Mouse (Mus musculus): ENCODE results near the gene Litaf. TPM values are rescaled to one million over a fixed set of nuclear protein-coding genes. Genes with fewer than 3 reads are reported as not detected.

Litaf gene
- total and polyA plus RNA-seq, 3 experiments: 25.7 to 50.1 TPM; not detected in 1

DNA sequence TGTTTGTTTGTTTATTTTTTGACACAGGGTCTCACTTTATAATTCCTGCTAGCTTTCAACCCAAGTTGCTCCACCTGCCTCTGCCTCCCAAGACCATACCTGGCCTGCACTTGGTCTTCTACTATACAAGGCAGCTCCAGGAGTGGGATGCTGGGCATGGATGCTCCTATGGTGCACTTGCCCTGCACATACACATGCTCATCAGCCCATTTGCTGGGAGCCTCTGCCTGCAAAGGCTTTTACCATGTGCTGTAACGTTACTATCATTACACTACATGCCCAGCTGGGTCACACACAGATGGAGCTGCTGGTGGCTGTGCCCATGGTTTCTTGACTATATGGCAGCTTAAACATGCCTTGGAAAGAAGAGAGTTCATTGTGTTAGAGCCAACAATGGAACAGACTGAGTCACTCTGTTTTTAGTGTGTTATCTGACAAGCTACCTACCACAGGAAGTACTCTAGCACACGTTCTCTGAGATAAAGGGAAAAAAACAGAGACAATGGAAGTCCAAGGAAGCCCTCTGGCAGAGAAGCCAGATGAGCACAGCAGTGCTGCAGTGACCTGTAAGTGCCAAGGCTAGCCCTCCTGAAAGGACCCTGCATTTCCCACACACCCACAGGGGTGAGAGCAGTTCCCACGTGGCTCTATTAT lies 12.4 kb upstream of the Litaf start:
- H3K79me2 ChIP-seq (ENCODE audit: control insufficient read depth, insufficient read depth, low read length, poor library complexity): no peaks in the 10 kb centered on the region
- H3K4me3 ChIP-seq (ENCODE audit: control insufficient read depth in 1 of 2, insufficient read depth in 1 of 2, low read depth in 2 of 2, low read length in 2 of 2): no peak overlapping the region
- H3K36me3 ChIP-seq (ENCODE audit: control insufficient read depth in 1 of 2, insufficient read depth in 2 of 2, low read length in 2 of 2): peaks cover 11 to 20% of the 10 kb centered on the region in 2 experiments
- H3K27me3 ChIP-seq (ENCODE audit: control insufficient read depth in 1 of 2, insufficient read depth in 2 of 2, low read length in 2 of 2): no peaks in the 10 kb centered on the region
- no peaks in the 10 kb centered on the region for H3K9me3 ChIP-seq (replicated peaks; ENCODE audit: insufficient read depth, low read length)
- DNase-seq (ENCODE audit: low read depth, low spot score): peak; percentile 83
- H3K9ac ChIP-seq (ENCODE audit: control insufficient read depth, low read depth, low read length, poor library complexity, severe bottlenecking): no peak overlapping the region
- peak overlapping the region; percentile 63 for H3K27ac ChIP-seq (ENCODE audit: control insufficient read depth, low read depth, low read length)
- peaks cover 7 to 16% of the 10 kb centered on the region in 2 experiments for H3K4me1 ChIP-seq (ENCODE audit: control insufficient read depth in 1 of 2, insufficient read depth in 2 of 2, low read length in 2 of 2)
- TF ChIP-seq MYB (IDR thresholded peaks at IDR 0.05; ENCODE audit: low read depth, low read length) (no peak), NELFE (IDR thresholded peaks at IDR 0.05; ENCODE audit: low read depth, low read length) (no peak), KAT2A (conservative IDR thresholded peaks at IDR 0.05; ENCODE audit: low read depth, low read length) (no peak), POLR2A (IDR thresholded peaks at IDR 0.05; ENCODE audit: control insufficient read depth in 1 of 2, insufficient read depth in 1 of 2, low read depth in 1 of 2, low read length in 2 of 2, poor library complexity in 1 of 2) (no peak), USF2 (IDR thresholded peaks at IDR 0.05; ENCODE audit: borderline replicate concordance in 1 of 2, insufficient read depth in 1 of 2, low read depth in 1 of 2, low read length in 2 of 2) (no peak), TCF12 (IDR thresholded peaks at IDR 0.05; ENCODE audit: low read depth, low read length) (peak; percentile 91), MYC (IDR thresholded peaks at IDR 0.05; ENCODE audit: low read depth, low read length) (no peak), POLR2AphosphoS2 (IDR thresholded peaks at IDR 0.05; ENCODE audit: low read length) (no peak), JUND (IDR thresholded peaks at IDR 0.05; ENCODE audit: low read depth, low read length) (peak; percentile 78), RCOR1 (IDR thresholded peaks at IDR 0.05; ENCODE audit: low read depth, low read length) (peak; percentile 85), CTCF (IDR thresholded peaks at IDR 0.05 in 2 of 3, conservative IDR thresholded peaks at IDR 0.05 in 1 of 3; ENCODE audit: control insufficient read depth in 1 of 3, insufficient read depth in 1 of 3, low read depth in 2 of 3, low read length in 3 of 3, poor library complexity in 1 of 3, severe bottlenecking in 1 of 3) (no peak), MAX (IDR thresholded peaks at IDR 0.05; ENCODE audit: low read length) (peak; percentile 59; the same call in 1 of the 2 replicates), E2F4 (IDR thresholded peaks at IDR 0.05; ENCODE audit: borderline replicate concordance, low read depth, low read length) (no peak), TAL1 (IDR thresholded peaks at IDR 0.05; ENCODE audit: low read length) (peak; percentile 81), ZNF384 (IDR thresholded peaks at IDR 0.05; ENCODE audit: low read depth, low read length) (peak; percentile 96), BHLHE40 (IDR thresholded peaks at IDR 0.05; ENCODE audit: borderline replicate concordance, low read depth, low read length) (peak; percentile 87), CHD1 (IDR thresholded peaks at IDR 0.05; ENCODE audit: low read depth, low read length) (no peak), EP300 (IDR thresholded peaks at IDR 0.05; ENCODE audit: low read depth in 1 of 2, low read length in 2 of 2) (peak; percentile 92 to 99), MAFK (IDR thresholded peaks at IDR 0.05; ENCODE audit: borderline replicate concordance, low read depth, low read length) (no peak; the same call in 1 of the 2 replicates), SIN3A (IDR thresholded peaks at IDR 0.05; ENCODE audit: low read length) (peak; percentile 91), GATA1 (IDR thresholded peaks at IDR 0.05; ENCODE audit: low read depth, low read length) (peak; percentile 98), NRF1 (IDR thresholded peaks at IDR 0.05; ENCODE audit: insufficient read depth, low read depth, low read length, poor library complexity, severe bottlenecking) (0 out of 2 replicates have a peak, but pooled peaks have one; percentile 16), HCFC1 (IDR thresholded peaks at IDR 0.05; ENCODE audit: low read depth, low read length) (peak; percentile 48; the same call in 1 of the 2 replicates), ELF1 (IDR thresholded peaks at IDR 0.05; ENCODE audit: low read depth, low read length) (no peak), RAD21 (IDR thresholded peaks at IDR 0.05; ENCODE audit: low read depth, low read length) (no peak), ZC3H11A (IDR thresholded peaks at IDR 0.05; ENCODE audit: low read depth, low read length) (no peak), ETS1 (IDR thresholded peaks at IDR 0.05; ENCODE audit: low read depth, low read length) (peak; percentile 94), GABPA (IDR thresholded peaks at IDR 0.05; ENCODE audit: low read depth, low read length) (no peak), TBP (IDR thresholded peaks at IDR 0.05; ENCODE audit: low read depth, low read length) (0 out of 2 replicates have a peak, but pooled peaks have one; percentile 25), CHD2 (IDR thresholded peaks at IDR 0.05; ENCODE audit: low read length) (no peak), MEF2A (IDR thresholded peaks at IDR 0.05; ENCODE audit: extremely low read depth, insufficient replicate concordance, low read depth, low read length, poor library complexity, severe bottlenecking) (no peak), MXI1 (IDR thresholded peaks at IDR 0.05; ENCODE audit: low read depth, low read length) (peak; percentile 71; the same call in 1 of the 2 replicates), MAZ (IDR thresholded peaks at IDR 0.05; ENCODE audit: low read depth, low read length) (no peak), ZKSCAN1 (IDR thresholded peaks at IDR 0.05; ENCODE audit: low read depth, low read length) (no peak), UBTF (IDR thresholded peaks at IDR 0.05; ENCODE audit: borderline replicate concordance, insufficient read depth, low read depth, low read length) (no peak), SMC3 (IDR thresholded peaks at IDR 0.05; ENCODE audit: low read depth, low read length) (peak; percentile 7; the same call in 1 of the 2 replicates)

All from MEL (cell line).